Mouse (Mus musculus): ENCODE data around the gene Kctd20.

Kctd20 gene

GRCm38 (mm10) chr17:28951831-28952799 is at the start of gene Kctd20:
TSS of gene Kctd20 (plus strand) at chr17:28951950.
- WGBS = 1% methylated on average over 80 of the region's 80 CpGs

- 20% methylated on average over 23 of the region's 23 CpGs for WGBS
These were observed 47.0 kb upstream of the Kctd20 start for GRCm38 (mm10) chr17:28904546-28905376.

- 54% methylated on average over 13 of the region's 13 CpGs for WGBS
These were observed 46.3 kb upstream of the Kctd20 start for GRCm38 (mm10) chr17:28905377-28905916.

GRCm38 (mm10) chr17:28907959-28908358 is 43.8 kb upstream of the Kctd20 start:
- WGBS = 27% methylated on average over 7 of the region's 7 CpGs

- 28% methylated on average over 29 of the region's 29 CpGs for WGBS
These were observed 42.4 kb upstream of the Kctd20 start for GRCm38 (mm10) chr17:28909252-28909941.

- WGBS = 70% methylated on average over 7 of the region's 7 CpGs
These were observed 41.6 kb upstream of the Kctd20 start for GRCm38 (mm10) chr17:28910139-28910538.

GRCm38 (mm10) chr17:28913200-28913599 is 38.5 kb upstream of the Kctd20 start:
- 63% methylated on average over 5 of the region's 5 CpGs for WGBS

GRCm38 (mm10) chr17:28913940-28914339 is 37.8 kb upstream of the Kctd20 start:
- 86% methylated on average over 6 of the region's 6 CpGs for WGBS

- 75% methylated on average over 12 of the region's 12 CpGs for WGBS
These were observed 36.6 kb upstream of the Kctd20 start, which contains the start of gene 4930539E08Rik for GRCm38 (mm10) chr17:28915060-28915628. TSS of gene 4930539E08Rik (minus strand) at chr17:28915324.

GRCm38 (mm10) chr17:28916520-28916919 is 35.2 kb upstream of the Kctd20 start:
- WGBS = 93% methylated on average over 1 of the region's 1 CpGs

- WGBS = 89% methylated on average over 8 of the region's 8 CpGs
These were observed 30.7 kb upstream of the Kctd20 start for GRCm38 (mm10) chr17:28921086-28921485.

GRCm38 (mm10) chr17:28922096-28922495 is 29.7 kb upstream of the Kctd20 start:
- 73% methylated on average over 6 of the region's 6 CpGs for WGBS

- 88% methylated on average over 8 of the region's 8 CpGs for WGBS
These were observed 26.7 kb upstream of the Kctd20 start for GRCm38 (mm10) chr17:28924957-28925595.

- 11% methylated on average over 13 of the region's 13 CpGs for WGBS
These were observed 25.4 kb upstream of the Kctd20 start for GRCm38 (mm10) chr17:28926380-28926779.

- 45% methylated on average over 15 of the region's 15 CpGs for WGBS
These were observed 24.7 kb upstream of the Kctd20 start for GRCm38 (mm10) chr17:28926866-28927635.

- WGBS = 76% methylated on average over 9 of the region's 9 CpGs
These were observed 23.7 kb upstream of the Kctd20 start for GRCm38 (mm10) chr17:28928004-28928403.

- WGBS = 98% methylated on average over 4 of the region's 4 CpGs
These were observed 22.4 kb upstream of the Kctd20 start for GRCm38 (mm10) chr17:28929369-28929768.

- 25% methylated on average over 14 of the region's 14 CpGs for WGBS
These were observed 21.2 kb upstream of the Kctd20 start for GRCm38 (mm10) chr17:28930392-28931074.
